Mouse (Mus musculus) T-cell, adult 2 months (primary cell): Measurements from ENCODE around the gene 1700013G24Rik.

ENCODE experiments used
- DNase-seq: peaks from one replicate; pipeline ENCODE4 v3.0.0; 2022; ENCODE audit warnings: low spot score

The 1700013G24Rik gene

GRCm38 (mm10) chr4:137495501-137496100 lies 42.5 kb downstream of the 1700013G24Rik start:
- no peak for DNase-seq

- no peak for DNase-seq
Measured at GRCm38 (mm10) chr4:137497367-137497766, 44.3 kb downstream of the 1700013G24Rik start.

GRCm38 (mm10) chr4:137497892-137498722 lies 45.0 kb downstream of the 1700013G24Rik start:
- no peak for DNase-seq

GRCm38 (mm10) chr4:137498882-137499583 lies 45.9 kb downstream of the 1700013G24Rik start:
- DNase-seq = no peak

- no peak for DNase-seq
Measured at GRCm38 (mm10) chr4:137500149-137500548, 47.1 kb downstream of the 1700013G24Rik start.

GRCm38 (mm10) chr4:137500953-137501352 lies 47.9 kb downstream of the 1700013G24Rik start:
- no peak for DNase-seq

- DNase-seq = no peak
Measured at GRCm38 (mm10) chr4:137502183-137502582, 49.1 kb downstream of the 1700013G24Rik start.

- DNase-seq = no peak
Measured at GRCm38 (mm10) chr4:137502801-137503200, 49.7 kb downstream of the 1700013G24Rik start.

- no peak for DNase-seq
Measured at GRCm38 (mm10) chr4:137503509-137503971, 50.5 kb downstream of the 1700013G24Rik start.
